Comparison of ENCODE assay signal across 8 mouse cellular contexts in the genomic region with DNA sequence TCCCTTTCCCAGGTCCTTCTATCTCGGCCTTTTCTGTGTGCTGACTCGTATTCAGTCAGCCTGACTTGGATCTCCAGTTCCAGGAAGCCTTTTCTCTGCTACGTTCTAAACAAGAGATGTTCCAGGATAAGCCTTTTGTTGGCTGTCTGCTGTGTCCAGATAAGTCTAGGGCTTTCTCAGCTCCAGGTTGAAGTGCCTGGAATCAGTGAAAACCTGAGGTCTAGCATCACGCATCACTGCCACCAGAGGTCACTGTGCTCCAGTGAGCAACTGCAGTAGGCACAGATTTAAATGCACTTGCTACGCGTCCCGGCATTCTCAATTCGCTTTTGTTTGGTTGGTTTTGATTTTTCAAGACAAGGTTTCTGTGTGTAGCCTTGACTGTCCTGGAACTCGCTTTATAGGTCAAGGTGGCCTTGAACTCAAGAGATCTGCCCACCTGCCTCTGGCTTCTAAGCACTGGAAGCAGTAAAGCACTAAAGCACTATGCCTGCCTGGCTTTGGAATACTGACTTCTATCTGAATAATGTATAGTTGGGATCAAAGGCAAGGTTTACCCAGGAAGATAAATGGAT. TPM values are rescaled to one million over a fixed set of nuclear protein-coding genes. Genes with fewer than 3 reads are reported as not detected.
DNase-seq lines count a peak whose midpoint lies in the region; ATAC-seq and TF ChIP-seq lines count a peak whose summit lies in the region.

No protein-coding gene starts in this region.

- H3K27me3 ChIP-seq in ES-Bruce4 (ENCODE audit: control insufficient read depth, insufficient read depth, low read length, poor library complexity, severe bottlenecking) = no peaks in the 10 kb centered on the region
- no peaks in the 10 kb centered on the region for H3K27me3 ChIP-seq in forebrain, embryonic 11.5 days (ENCODE audit: control insufficient read depth, insufficient read depth, low read length)
- H3K27me3 ChIP-seq in heart, postnatal 0 days (ENCODE audit: control insufficient read depth, insufficient read depth, low read length) = no peaks in the 10 kb centered on the region
- no peaks in the 10 kb centered on the region; the same call in 1 of the 2 replicates for H3K27me3 ChIP-seq in neural tube, embryonic 15.5 days (replicated peaks)

- peak; percentile 88 for DNase-seq in c-Kit-negative CD71-positive TER-119-positive erythroid progenitor cells, embryonic 14.5 days (ENCODE audit: low read depth, low spot score)
- peak; percentile 86 for DNase-seq in forebrain, embryonic 11.5 days (ENCODE audit: low spot score)
- peak; percentile 84 for DNase-seq in heart, postnatal 0 days (ENCODE audit: low spot score)
- DNase-seq in layer of hippocampus, adult 18-20 months (ENCODE audit: low spot score in 2 of 2) = peak; percentile 48 to 86
- DNase-seq in lung, adult 2 months = peak; percentile 66
- peak; percentile 83 for DNase-seq in thymus, postnatal 0 days (ENCODE audit: low spot score)

- H3K4me2 ChIP-seq in forebrain, embryonic 11.5 days (ENCODE audit: low read depth, low read length, severe bottlenecking) = peak overlapping the region; percentile 20; the same call in 1 of the 2 replicates
- H3K4me2 ChIP-seq in heart, postnatal 0 days (ENCODE audit: low read depth, low read length) = peak overlapping the region; percentile 42
- peak overlapping the region; percentile 42 for H3K4me2 ChIP-seq in neural tube, embryonic 15.5 days

- TF ChIP-seq POLR2A in ES-Bruce4 (IDR thresholded peaks at IDR 0.05; ENCODE audit: insufficient read depth, low read length) = no peak
- no peak for TF ChIP-seq POLR2A in lung, adult 2 months (IDR thresholded peaks at IDR 0.05; ENCODE audit: borderline replicate concordance, extremely low read depth, low read depth, low read length)

- no peaks in the 10 kb centered on the region for H3K9me3 ChIP-seq in ES-Bruce4 (replicated peaks; ENCODE audit: control insufficient read depth, insufficient read depth, low read length, poor library complexity, severe bottlenecking)
- no peaks in the 10 kb centered on the region for H3K9me3 ChIP-seq in forebrain, embryonic 11.5 days (ENCODE audit: control insufficient read depth, low read length)
- no peaks in the 10 kb centered on the region for H3K9me3 ChIP-seq in heart, postnatal 0 days (replicated peaks; ENCODE audit: control insufficient read depth, low read length)
- H3K9me3 ChIP-seq in neural tube, embryonic 15.5 days (replicated peaks) = no peaks in the 10 kb centered on the region

- no peak overlapping the region for H3K4me3 ChIP-seq in ES-Bruce4 (ENCODE audit: low read depth, low read length)
- no peak overlapping the region for H3K4me3 ChIP-seq in forebrain, embryonic 11.5 days (ENCODE audit: low read depth, low read length)
- H3K4me3 ChIP-seq in heart, postnatal 0 days (ENCODE audit: low read depth, low read length) = peak overlapping the region; percentile 10; the same call in 1 of the 2 replicates
- no peak overlapping the region for H3K4me3 ChIP-seq in lung, adult 2 months (replicated peaks; ENCODE audit: extremely low read depth, low read depth, low read length)
- no peak overlapping the region for H3K4me3 ChIP-seq in neural tube, embryonic 15.5 days (replicated peaks)

- no peak for TF ChIP-seq EP300 in ES-Bruce4 (IDR thresholded peaks at IDR 0.05; ENCODE audit: insufficient read depth, low read depth, low read length)
- TF ChIP-seq EP300 in heart, postnatal 0 days (IDR thresholded peaks at IDR 0.05; ENCODE audit: low read depth) = no peak

- TF ChIP-seq CTCF in ES-Bruce4 (IDR thresholded peaks at IDR 0.05; ENCODE audit: low read depth, low read length) = peak; percentile 98
- TF ChIP-seq CTCF in heart, postnatal 0 days (IDR thresholded peaks at IDR 0.05; ENCODE audit: low read depth) = peak; percentile 95
- peak; percentile 99 for TF ChIP-seq CTCF in lung, adult 2 months (IDR thresholded peaks at IDR 0.05; ENCODE audit: insufficient read depth, low read length)

- no peaks in the 10 kb centered on the region for H3K36me3 ChIP-seq in ES-Bruce4 (ENCODE audit: control insufficient read depth, insufficient read depth, low read length, poor library complexity, severe bottlenecking)
- no peaks in the 10 kb centered on the region for H3K36me3 ChIP-seq in forebrain, embryonic 11.5 days (ENCODE audit: control insufficient read depth, insufficient read depth, low read length)
- H3K36me3 ChIP-seq in heart, postnatal 0 days (replicated peaks; ENCODE audit: control insufficient read depth, insufficient read depth, low read length) = no peaks in the 10 kb centered on the region
- H3K36me3 ChIP-seq in neural tube, embryonic 15.5 days = no peaks in the 10 kb centered on the region

- ATAC-seq in forebrain, embryonic 11.5 days (replicated peaks; ENCODE audit: low FRiP score) = 0 out of 2 replicates have a peak, but pooled peaks have one; percentile 17
- no peak for ATAC-seq in heart, postnatal 0 days (ENCODE audit: insufficient read depth, low read depth)
- no peak for ATAC-seq in neural tube, embryonic 15.5 days (ENCODE audit: low FRiP score)

- 0 out of 2 replicates have a peak overlapping the region, but pooled peaks have one; percentile 49 for H3K27ac ChIP-seq in ES-Bruce4 (ENCODE audit: insufficient read depth, low read length)
- no peak overlapping the region for H3K27ac ChIP-seq in forebrain, embryonic 11.5 days (ENCODE audit: low read depth, low read length)
- 0 out of 2 replicates have a peak overlapping the region, but pooled peaks have one; percentile 15 for H3K27ac ChIP-seq in heart, postnatal 0 days (ENCODE audit: low read depth)
- H3K27ac ChIP-seq in neural tube, embryonic 15.5 days (replicated peaks) = 0 out of 2 replicates have a peak overlapping the region, but pooled peaks have one; percentile 19

- no peaks in the 10 kb centered on the region for H3K4me1 ChIP-seq in ES-Bruce4 (ENCODE audit: control insufficient read depth, insufficient read depth, low read length)
- peaks cover 6% of the 10 kb centered on the region for H3K4me1 ChIP-seq in forebrain, embryonic 11.5 days (replicated peaks; ENCODE audit: control insufficient read depth, insufficient read depth, low read length)
- peaks cover 12% of the 10 kb centered on the region for H3K4me1 ChIP-seq in heart, postnatal 0 days (ENCODE audit: control insufficient read depth, insufficient read depth)
- peaks cover 2% of the 10 kb centered on the region; the same call in 1 of the 2 replicates for H3K4me1 ChIP-seq in lung, adult 2 months (ENCODE audit: control insufficient read depth, insufficient read depth, low read length)
- peaks cover 13% of the 10 kb centered on the region for H3K4me1 ChIP-seq in neural tube, embryonic 15.5 days

- peak overlapping the region; percentile 68 for H3K9ac ChIP-seq in ES-Bruce4 (ENCODE audit: low read depth, poor library complexity, severe bottlenecking)
- H3K9ac ChIP-seq in forebrain, embryonic 11.5 days (ENCODE audit: low read length) = 0 out of 2 replicates have a peak overlapping the region, but pooled peaks have one; percentile 30
- peak overlapping the region; percentile 28; the same call in 1 of the 2 replicates for H3K9ac ChIP-seq in heart, postnatal 0 days (replicated peaks; ENCODE audit: low read depth, low read length)
- H3K9ac ChIP-seq in neural tube, embryonic 15.5 days (replicated peaks) = no peak overlapping the region

- WGBS in forebrain, embryonic 11.5 days = 20% methylated on average over 9 of the region's 9 CpGs
- 12% methylated on average over 9 of the region's 9 CpGs for WGBS in heart, postnatal 0 days
- 20% methylated on average over 9 of the region's 9 CpGs for WGBS in lung, adult 2 months
- WGBS in neural tube, embryonic 15.5 days = 24% methylated on average over 9 of the region's 9 CpGs

RNA-seq across cellular contexts. Expression of a gene that starts 3.2 kb away (rescaled TPM):
- polyA plus RNA-seq in ES-Bruce4 (2011; ENCODE audit: insufficient read depth, insufficient read length, low read depth, missing spikeins) = 89.3 and 93.2 TPM in 2 replicates
- polyA plus RNA-seq in forebrain, embryonic 11.5 days (2014; fragmentation: Nextera tagmentation; extraction: Ambion mirVana) = 89.5 and 101 TPM in 2 replicates
- total RNA-seq in heart, postnatal 0 days (2014; rRNA removed; ENCODE audit: low replicate concordance) = 10.8 and 11.4 TPM in 2 replicates
- polyA plus RNA-seq in heart, postnatal 0 days (2015; fragmentation: Nextera tagmentation; extraction: Ambion mirVana) = 11.6 and 12.0 TPM in 2 replicates
- total RNA-seq in layer of hippocampus, adult 18-20 months (2021) = 1 to 10 TPM in 1 of 2 experiments, under 1 TPM in 1; 0.61 to 1.9 TPM
- 0.17 and 0.47 TPM in 2 replicates for polyA plus RNA-seq in lung, adult 2 months (2012; rRNA removed)
- 8.7 and 19.6 TPM in 2 replicates for polyA plus RNA-seq in neural tube, embryonic 15.5 days (2015; fragmentation: Nextera tagmentation; extraction: Ambion mirVana)
- 62.4 and 65.6 TPM in 2 replicates for polyA plus RNA-seq in thymus, postnatal 0 days (2015; fragmentation: Nextera tagmentation; extraction: Ambion mirVana)
